Mouse (Mus musculus) hindbrain, postnatal 0 days (tissue): ENCODE measurements around the gene Trmt1l. TPM values are rescaled to one million over a fixed set of nuclear protein-coding genes. Genes with fewer than 3 reads are reported as not detected.

Source experiments
- ATAC-seq: fragments of 200-750 bp; cut with Nextera tagmentation; 2 replicates; pipeline ENCODE4 v1.8.0; 2017; ENCODE audit warnings: mild to moderate bottlenecking, moderate TSS enrichment, moderate library complexity
- DNase-seq: peaks from one replicate; pipeline ENCODE4 v3.0.0-alpha.2; 2015; ENCODE audit warnings: low spot score
- H3K27ac ChIP-seq: fragments of 300-500 bp; sonication (generic); 2 replicates; pipeline ENCODE4 v1.5.1; 2014; ENCODE audit warnings: mild to moderate bottlenecking
- H3K27me3 ChIP-seq: fragments of 300-500 bp; sonication (generic); 2 replicates; pipeline ENCODE4 v1.6.1; 2014; ENCODE audit warnings: low read length, mixed read lengths; ENCODE audit not compliant: insufficient read depth
- H3K36me3 ChIP-seq: fragments of 300-500 bp; sonication (generic); 2 replicates; pipeline ENCODE4 v1.6.1; 2014; ENCODE audit warnings: low read length, mixed read lengths; ENCODE audit not compliant: insufficient read depth
- H3K4me1 ChIP-seq: fragments of 300-500 bp; sonication (generic); 2 replicates; pipeline ENCODE4 v1.6.1; 2014; ENCODE audit warnings: antibody characterized with exemption, low read length, mixed read lengths; ENCODE audit not compliant: insufficient read depth
- H3K4me2 ChIP-seq: fragments of 300-500 bp; sonication (generic); 2 replicates; pipeline ENCODE4 v1.6.1; 2014; ENCODE audit warnings: low read depth, mild to moderate bottlenecking, low read length, moderate library complexity, mixed read lengths
- H3K4me3 ChIP-seq: fragments of 300-500 bp; sonication (generic); 2 replicates; pipeline ENCODE4 v1.5.1; 2014; ENCODE audit warnings: low read length
- H3K9ac ChIP-seq: fragments of 300-500 bp; sonication (generic); replicated peaks from 2 replicates; pipeline ENCODE4 v1.6.1; 2014; ENCODE audit warnings: mild to moderate bottlenecking, low read length, moderate library complexity, mixed read lengths
- H3K9me3 ChIP-seq: fragments of 300-500 bp; sonication (generic); 2 replicates; pipeline ENCODE4 v1.6.1; 2016; ENCODE audit warnings: low read length, mixed read lengths
- CTCF ChIP-seq: IDR thresholded peaks from 2 replicates; pipeline ENCODE4 v1.5.1; 2016; ENCODE audit warnings: antibody characterized with exemption, control low read depth, low read depth
- WGBS: fragments of 180-500 bp; shearing (Covaris S2); extraction: QIAGEN DNeasy Blood & Tissue Kit; methylation state at CpG from one replicate; pipeline ENCODE4 v1.1.7; 2014; 5-methylcytosine and 5-hydroxymethylcytosine counted together
- polyA plus RNA-seq: library from polyadenylated mRNA; unstranded; fragments of >200 nt; fragmentation: Nextera tagmentation; extraction: Ambion mirVana; gene quantifications from 2 replicates; pipeline ENCODE4 v1.2.1, GENCODE M21; 2015
- total RNA-seq: library from RNA; depleted of rRNA; stranded (reverse); fragments of >200 nt; gene quantifications from 2 replicates; pipeline ENCODE4 v1.2.3, GENCODE M21; 2014

Trmt1l gene
- total and polyA plus RNA-seq, 2 experiments from 2014 or later, result 16.2 to 17.6 TPM

DNA sequence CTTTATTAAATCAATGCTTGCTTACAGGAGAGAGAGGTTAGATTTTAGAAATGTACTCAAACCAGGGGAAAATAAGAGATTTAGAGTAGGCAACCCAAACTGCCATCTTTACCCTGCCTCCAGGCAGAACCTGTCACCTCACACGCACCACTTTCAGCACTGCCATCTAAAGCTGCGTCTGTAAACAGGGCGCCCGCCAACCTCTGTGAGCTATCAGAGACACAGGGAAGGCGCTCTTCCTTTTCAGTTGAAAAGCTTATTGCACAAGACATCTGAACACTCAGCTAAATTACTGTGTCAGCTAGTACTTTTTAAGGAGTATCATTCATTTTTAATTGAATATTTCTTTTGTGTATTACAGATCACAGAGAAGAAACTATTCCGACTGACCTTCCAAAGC, 61.5 kb downstream of the Trmt1l start:
- H3K9me3 ChIP-seq, result no peaks in the 10 kb centered on the region
- WGBS, result 83% methylated on average over 6 of the region's 6 CpGs
- TF ChIP-seq CTCF, result no peak
- H3K4me2 ChIP-seq, result no peak overlapping the region
- H3K4me1 ChIP-seq, result no peaks in the 10 kb centered on the region
- no peak overlapping the region for H3K27ac ChIP-seq
- no peak for ATAC-seq
- H3K36me3 ChIP-seq, result no peaks in the 10 kb centered on the region
- H3K4me3 ChIP-seq, result no peak overlapping the region
- no peak for DNase-seq
- H3K9ac ChIP-seq, result no peak overlapping the region
- H3K27me3 ChIP-seq, result no peaks in the 10 kb centered on the region

DNA sequence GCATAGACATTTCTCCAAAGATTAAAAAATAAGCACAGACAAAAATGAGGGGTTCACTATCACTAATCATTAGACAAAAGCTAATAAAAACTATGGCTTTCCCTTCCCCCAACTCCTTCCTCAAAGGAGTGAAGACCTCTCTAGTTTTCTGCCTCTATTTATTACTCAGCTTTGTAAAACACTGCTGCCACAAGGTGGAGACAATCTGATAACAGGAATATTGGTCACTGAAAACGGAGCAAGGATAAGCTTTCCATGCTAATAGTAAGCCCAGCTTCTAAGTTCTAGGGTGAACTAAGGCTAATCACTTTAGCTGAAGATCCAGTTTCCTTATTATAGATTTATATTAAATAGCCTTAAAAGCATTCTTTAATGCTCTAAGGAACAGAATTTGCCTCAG, 64.1 kb downstream of the Trmt1l start:
- Histone ChIP-seq H3K4me3 (no peak overlapping the region), H3K27ac (no peak overlapping the region), H3K36me3 (no peaks in the 10 kb centered on the region), H3K4me1 (0 out of 2 replicates have a peak, but pooled peaks cover 4% of the 10 kb centered on the region), H3K4me2 (no peak overlapping the region), H3K9me3 (no peaks in the 10 kb centered on the region), H3K9ac (no peak overlapping the region), H3K27me3 (no peaks in the 10 kb centered on the region)
- TF ChIP-seq CTCF, result peak; percentile 60
- ATAC-seq (no peak), DNase-seq (peak; percentile 43)
- 33% methylated on average over 1 of the region's 1 CpGs for WGBS

DNA sequence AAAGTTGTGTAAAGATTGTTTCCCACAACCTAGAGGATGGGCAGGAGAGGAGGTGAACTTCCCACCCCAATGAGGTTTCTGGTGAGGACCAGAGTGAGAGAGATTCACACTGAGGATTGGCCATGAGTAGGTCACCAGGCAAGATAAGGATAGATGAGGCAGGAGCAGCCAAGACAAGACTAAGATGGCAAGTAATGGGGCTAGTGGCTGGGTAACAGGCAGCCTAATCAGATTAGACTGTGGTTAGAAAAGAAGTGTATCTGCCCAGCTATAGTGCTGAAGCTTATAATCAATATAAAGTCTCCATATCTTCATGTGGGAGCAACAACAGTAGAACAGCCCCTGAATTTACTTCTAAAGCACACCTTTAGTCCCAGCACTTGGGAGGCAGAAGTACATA, 65.5 kb downstream of the Trmt1l start:
- H3K27me3 ChIP-seq, result no peaks in the 10 kb centered on the region
- DNase-seq (no peak), ATAC-seq (no peak)
- TF ChIP-seq CTCF, result no peak
- H3K9me3 ChIP-seq, result no peaks in the 10 kb centered on the region
- no peak overlapping the region for H3K4me2 ChIP-seq
- H3K4me3 ChIP-seq, result no peak overlapping the region
- H3K27ac ChIP-seq, result no peak overlapping the region
- peaks cover 11% of the 10 kb centered on the region for H3K4me1 ChIP-seq
- H3K36me3 ChIP-seq, result no peaks in the 10 kb centered on the region
- no peak overlapping the region for H3K9ac ChIP-seq

DNA sequence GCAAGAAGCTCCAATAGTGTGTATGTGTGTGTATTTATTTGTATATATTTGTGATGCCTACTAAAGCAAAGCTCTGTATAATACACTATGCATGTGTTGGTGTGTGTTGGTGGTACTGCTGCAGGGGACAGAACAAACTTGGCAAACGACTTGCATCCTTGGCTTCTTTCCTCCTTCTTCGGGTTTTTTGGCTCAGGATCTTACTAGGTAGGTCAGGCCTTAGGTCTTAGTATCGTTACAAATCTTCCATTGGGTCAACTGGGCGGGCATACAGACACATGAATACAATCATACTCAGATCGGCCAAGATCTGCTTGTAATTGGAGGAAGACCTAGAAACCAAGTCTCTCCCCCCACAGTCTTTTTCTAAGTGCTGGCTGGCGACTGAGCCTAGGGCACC, 66.4 kb downstream of the Trmt1l start:
- Histone ChIP-seq H3K27ac (no peak overlapping the region), H3K36me3 (no peaks in the 10 kb centered on the region), H3K27me3 (no peaks in the 10 kb centered on the region), H3K9me3 (no peaks in the 10 kb centered on the region), H3K4me1 (peaks cover 13% of the 10 kb centered on the region), H3K4me2 (no peak overlapping the region), H3K4me3 (no peak overlapping the region), H3K9ac (no peak overlapping the region)
- peak; percentile 16 for DNase-seq
- ATAC-seq, result no peak
- no peak for TF ChIP-seq CTCF
- WGBS, result 47% methylated on average over 6 of the region's 6 CpGs

DNA sequence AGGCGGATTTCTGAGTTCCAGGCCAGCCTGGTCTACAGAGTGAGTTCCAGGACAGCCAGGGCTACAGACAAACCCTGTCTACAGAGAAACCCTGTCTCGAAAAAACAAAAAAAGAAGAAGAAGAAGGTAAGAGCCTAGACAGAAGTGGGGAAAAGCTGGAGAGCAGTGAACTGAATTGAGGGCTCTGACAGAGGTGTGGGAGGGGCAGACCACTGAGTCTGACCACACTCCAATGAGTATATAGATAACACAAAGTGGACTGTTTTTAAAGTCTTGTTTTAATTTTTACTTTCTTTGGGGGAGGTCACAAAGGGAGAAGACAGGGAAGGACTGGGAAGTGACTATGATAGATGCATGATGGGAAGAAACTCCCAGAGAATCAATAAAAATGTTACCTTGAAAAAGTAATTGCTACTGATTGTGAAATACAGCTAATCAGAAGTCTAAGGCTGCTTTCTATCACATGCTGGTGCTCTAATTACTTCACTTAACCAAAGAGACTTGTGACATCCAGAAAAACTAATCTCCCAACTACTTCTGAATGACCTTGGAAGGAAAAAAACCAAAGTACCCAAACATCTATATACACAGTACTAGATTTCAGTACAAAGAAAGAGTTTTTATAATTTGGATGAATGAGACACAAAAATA, 67.4 kb downstream of the Trmt1l start:
- H3K4me3 ChIP-seq, result no peak overlapping the region
- 84% methylated on average over 2 of the region's 2 CpGs for WGBS
- no peak overlapping the region for H3K9ac ChIP-seq
- no peak overlapping the region for H3K4me2 ChIP-seq
- no peak for TF ChIP-seq CTCF
- H3K9me3 ChIP-seq, result no peaks in the 10 kb centered on the region
- ATAC-seq (no peak), DNase-seq (no peak)
- H3K36me3 ChIP-seq, result no peaks in the 10 kb centered on the region
- H3K27me3 ChIP-seq, result no peaks in the 10 kb centered on the region
- H3K27ac ChIP-seq, result no peak overlapping the region
- peaks cover 13% of the 10 kb centered on the region for H3K4me1 ChIP-seq

DNA sequence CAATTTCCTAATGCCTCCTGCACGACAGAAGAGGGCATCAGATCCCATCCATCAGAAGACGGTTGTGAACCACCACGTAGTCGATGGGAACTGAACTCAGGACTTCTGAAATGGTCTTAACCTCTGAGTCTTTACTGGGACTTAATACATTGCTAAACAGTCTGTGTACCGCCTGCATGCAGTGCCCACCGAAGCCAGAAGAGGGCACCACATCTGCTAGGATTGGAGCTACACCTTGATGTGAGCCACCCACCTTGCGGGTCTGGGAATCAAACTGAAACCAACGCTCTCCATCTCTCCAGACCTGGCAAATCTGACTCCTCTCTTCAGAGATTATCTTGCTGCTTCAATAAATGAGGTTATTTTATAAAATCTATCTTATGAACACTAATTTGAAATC, 68.7 kb downstream of the Trmt1l start:
- peak; percentile 69 for TF ChIP-seq CTCF
- Histone ChIP-seq H3K36me3 (no peaks in the 10 kb centered on the region), H3K9me3 (no peaks in the 10 kb centered on the region), H3K27ac (no peak overlapping the region), H3K4me1 (peaks cover 13% of the 10 kb centered on the region), H3K4me3 (no peak overlapping the region), H3K27me3 (no peaks in the 10 kb centered on the region), H3K4me2 (no peak overlapping the region), H3K9ac (no peak overlapping the region)
- ATAC-seq (no peak), DNase-seq (peak; percentile 34)
- WGBS, result 90% methylated on average over 8 of the region's 8 CpGs

DNA sequence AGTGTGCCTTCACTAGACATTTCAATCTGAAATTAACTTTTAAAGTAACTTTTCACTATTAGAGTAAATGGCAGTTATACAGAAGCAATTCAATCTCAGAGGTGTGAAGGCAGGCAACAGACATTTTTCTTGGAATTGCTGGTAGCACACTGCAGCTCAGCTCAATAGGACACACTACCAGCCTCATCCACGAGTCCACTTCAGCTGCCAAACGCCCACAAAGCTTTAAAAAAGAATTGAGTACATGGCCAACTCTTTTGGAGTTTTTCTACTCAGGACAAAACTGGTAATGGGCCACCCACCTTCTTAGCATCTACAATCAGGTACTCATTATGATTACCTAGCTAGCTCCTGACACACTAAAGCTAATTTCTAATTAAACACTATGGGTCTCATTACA, 69.6 kb downstream of the Trmt1l start:
- Histone ChIP-seq H3K36me3 (no peaks in the 10 kb centered on the region), H3K27me3 (no peaks in the 10 kb centered on the region), H3K27ac (no peak overlapping the region), H3K9me3 (no peaks in the 10 kb centered on the region), H3K4me2 (no peak overlapping the region), H3K4me1 (peaks cover 13% of the 10 kb centered on the region), H3K4me3 (no peak overlapping the region), H3K9ac (no peak overlapping the region)
- no peak for TF ChIP-seq CTCF
- 49% methylated on average over 2 of the region's 2 CpGs for whole genome bisulfite sequencing
- DNase-seq (no peak), ATAC-seq (no peak)
